Mouse (Mus musculus) hindbrain, embryonic 10.5 days (tissue): ENCODE measurements around the gene Dcun1d2. TPM values are rescaled to one million over a fixed set of nuclear protein-coding genes. Genes with fewer than 3 reads are reported as not detected.
"Not testable (repeated sequence)": the region's sequence is repeated elsewhere in the genome, so short reads cannot be mapped to it uniquely, and the experiment has no call there.

Experiments
- DNase-seq: peaks from one replicate; pipeline ENCODE4 v3.0.0-alpha.2; 2017; ENCODE audit warnings: low spot score
- H3K27ac ChIP-seq: fragments of 300-500 bp; sonication (generic); 2 replicates; pipeline ENCODE4 v1.5.1; 2016; ENCODE audit warnings: mild to moderate bottlenecking, moderate library complexity
- H3K27me3 ChIP-seq: fragments of 300-500 bp; sonication (generic); 2 replicates; pipeline ENCODE4 v1.6.1; 2016; ENCODE audit warnings: mild to moderate bottlenecking; ENCODE audit not compliant: poor library complexity, insufficient read depth, severe bottlenecking
- H3K36me3 ChIP-seq: fragments of 300-500 bp; sonication (generic); 2 replicates; pipeline ENCODE4 v1.6.1; 2016; ENCODE audit warnings: mild to moderate bottlenecking, moderate library complexity
- H3K4me1 ChIP-seq: fragments of 300-500 bp; sonication (generic); replicated peaks from 2 replicates; pipeline ENCODE4 v1.6.1; 2016; ENCODE audit warnings: mild to moderate bottlenecking
- H3K4me3 ChIP-seq: fragments of 300-500 bp; sonication (generic); 2 replicates; pipeline ENCODE4 v1.5.1; 2016; ENCODE audit warnings: mild to moderate bottlenecking, moderate library complexity
- H3K9me3 ChIP-seq: fragments of 300-500 bp; sonication (generic); 2 replicates; pipeline ENCODE4 v1.6.1; 2016; ENCODE audit warnings: mild to moderate bottlenecking, moderate library complexity
- WGBS: fragments of 180-500 bp; shearing (Covaris S2); methylation state at CpG from one replicate; pipeline ENCODE4 v1.1.7; 2016; 5-methylcytosine and 5-hydroxymethylcytosine counted together
- polyA plus RNA-seq: library from polyadenylated mRNA; unstranded; fragments of >200 nt; fragmentation: Nextera tagmentation; extraction: Ambion mirVana; gene quantifications from 2 replicates; pipeline ENCODE4 v1.2.1, GENCODE M21; 2016

Gene Dcun1d2
- 25.3 and 27.6 TPM in 2 replicates for polyA plus RNA-seq

GRCm38 (mm10) chr8:13287692-13288623, at the start of gene Dcun1d2, which contains the start of gene Tmco3:
Dcun1d2 (minus strand) TSS chr8:13288131.
Tmco3 (plus strand) TSS chr8:13288190.
- H3K4me1 ChIP-seq: peaks cover 21% of the 10 kb centered on the region
- H3K27ac ChIP-seq: peak within 1 kb of the TSS; percentile 94
- H3K4me3 ChIP-seq: peak within 1 kb of the TSS; percentile 82
- no peaks in the 10 kb centered on the region for H3K9me3 ChIP-seq
- no peaks in the 10 kb centered on the region for H3K27me3 ChIP-seq
- WGBS: under 1% methylated on average over 79 of the region's 79 CpGs
- peaks cover 13% of the 10 kb centered on the region for H3K36me3 ChIP-seq
- peak; percentile 95 for DNase-seq

- Histone ChIP-seq H3K27ac (peak overlapping the region; percentile 98), H3K27me3 (no peaks in the 10 kb centered on the region), H3K4me1 (peaks cover 27% of the 10 kb centered on the region), H3K9me3 (no peaks in the 10 kb centered on the region), H3K4me3 (peak overlapping the region; percentile 98), H3K36me3 (peaks cover 26% of the 10 kb centered on the region)
- WGBS: 87% methylated on average over 3 of the region's 3 CpGs
- DNase-seq: no peak
Measured at GRCm38 (mm10) chr8:13337678-13338077, 49.7 kb upstream of the Dcun1d2 start.

- 91% methylated on average over 6 of the region's 6 CpGs for WGBS
- not testable (repeated sequence) for H3K27ac ChIP-seq
Measured at GRCm38 (mm10) chr8:13337245-13337644, 49.3 kb upstream of the Dcun1d2 start.

GRCm38 (mm10) chr8:13334671-13335070, 46.7 kb upstream of the Dcun1d2 start:
- H3K27ac ChIP-seq: no peak overlapping the region
- no peak for DNase-seq
- no peak overlapping the region for H3K4me3 ChIP-seq
- H3K36me3 ChIP-seq: no peaks in the 10 kb centered on the region
- no peaks in the 10 kb centered on the region for H3K9me3 ChIP-seq
- H3K4me1 ChIP-seq: peaks cover 8% of the 10 kb centered on the region; the same call in 1 of the 2 replicates
- WGBS: 51% methylated on average over 1 of the region's 1 CpGs
- no peaks in the 10 kb centered on the region for H3K27me3 ChIP-seq

More at GRCm38 (mm10) chr8:13337245-13337644, 49.3 kb upstream of the Dcun1d2 start:
- peaks cover 22% of the 10 kb centered on the region for H3K36me3 ChIP-seq
- H3K4me3 ChIP-seq, H3K27me3 ChIP-seq, DNase-seq, H3K9me3 ChIP-seq: not testable (repeated sequence)
- H3K4me1 ChIP-seq: peaks cover 26% of the 10 kb centered on the region

- 33% methylated on average over 5 of the region's 5 CpGs for WGBS
- Histone ChIP-seq H3K9me3 (no peaks in the 10 kb centered on the region), H3K4me3 (no peak overlapping the region), H3K27me3 (peaks cover 6% of the 10 kb centered on the region; the same call in 1 of the 2 replicates), H3K4me1 (peaks cover 9% of the 10 kb centered on the region), H3K36me3 (peaks cover 8% of the 10 kb centered on the region), H3K27ac (no peak overlapping the region)
- DNase-seq: peak; percentile 39
Measured at GRCm38 (mm10) chr8:13326598-13326997, 38.7 kb upstream of the Dcun1d2 start.

- no peak overlapping the region for H3K4me3 ChIP-seq
- no peaks in the 10 kb centered on the region for H3K4me1 ChIP-seq
- no peak overlapping the region for H3K27ac ChIP-seq
- no peaks in the 10 kb centered on the region for H3K9me3 ChIP-seq
- 94% methylated on average over 10 of the region's 10 CpGs for WGBS
- H3K27me3 ChIP-seq: no peaks in the 10 kb centered on the region
- peaks cover 71% of the 10 kb centered on the region for H3K36me3 ChIP-seq
- DNase-seq: no peak
Measured at GRCm38 (mm10) chr8:13316671-13317070, 28.7 kb upstream of the Dcun1d2 start.

GRCm38 (mm10) chr8:13314922-13315321, 27.0 kb upstream of the Dcun1d2 start:
- Histone ChIP-seq H3K4me1 (no peaks in the 10 kb centered on the region), H3K4me3 (no peak overlapping the region), H3K36me3 (peaks cover 79% of the 10 kb centered on the region), H3K9me3 (no peaks in the 10 kb centered on the region), H3K27me3 (no peaks in the 10 kb centered on the region), H3K27ac (no peak overlapping the region)
- no peak for DNase-seq
- WGBS: 81% methylated on average over 3 of the region's 3 CpGs

- Histone ChIP-seq H3K27me3 (no peaks in the 10 kb centered on the region), H3K27ac (no peak overlapping the region), H3K4me3 (no peak overlapping the region), H3K4me1 (no peaks in the 10 kb centered on the region), H3K9me3 (0 out of 2 replicates have a peak, but pooled peaks cover 3% of the 10 kb centered on the region), H3K36me3 (peaks cover 78% of the 10 kb centered on the region)
- WGBS: 85% methylated on average over 9 of the region's 9 CpGs
- no peak for DNase-seq
Measured at GRCm38 (mm10) chr8:13306916-13307315, 19.0 kb upstream of the Dcun1d2 start.

GRCm38 (mm10) chr8:13306309-13306909, 18.5 kb upstream of the Dcun1d2 start:
- Histone ChIP-seq H3K27ac (no peak overlapping the region), H3K27me3 (no peaks in the 10 kb centered on the region), H3K36me3 (peaks cover 81% of the 10 kb centered on the region), H3K4me3 (no peak overlapping the region), H3K4me1 (no peaks in the 10 kb centered on the region), H3K9me3 (0 out of 2 replicates have a peak, but pooled peaks cover 3% of the 10 kb centered on the region)
- DNase-seq: no peak
- WGBS: 85% methylated on average over 7 of the region's 7 CpGs

GRCm38 (mm10) chr8:13305884-13306283, 18.0 kb upstream of the Dcun1d2 start:
- no peaks in the 10 kb centered on the region for H3K27me3 ChIP-seq
- no peak for DNase-seq
- H3K4me1 ChIP-seq: no peaks in the 10 kb centered on the region
- no peak overlapping the region for H3K27ac ChIP-seq
- no peak overlapping the region for H3K4me3 ChIP-seq
- peaks cover 81% of the 10 kb centered on the region for H3K36me3 ChIP-seq
- H3K9me3 ChIP-seq: 0 out of 2 replicates have a peak, but pooled peaks cover 3% of the 10 kb centered on the region
- WGBS: 96% methylated on average over 4 of the region's 4 CpGs

- Histone ChIP-seq H3K9me3 (0 out of 2 replicates have a peak, but pooled peaks cover 3% of the 10 kb centered on the region), H3K4me1 (no peaks in the 10 kb centered on the region), H3K27me3 (no peaks in the 10 kb centered on the region), H3K4me3 (no peak overlapping the region), H3K36me3 (peaks cover 81% of the 10 kb centered on the region), H3K27ac (no peak overlapping the region)
- no peak for DNase-seq
- 94% methylated on average over 6 of the region's 6 CpGs for WGBS
Measured at GRCm38 (mm10) chr8:13305459-13305858, 17.5 kb upstream of the Dcun1d2 start.

GRCm38 (mm10) chr8:13301036-13301435, 13.1 kb upstream of the Dcun1d2 start:
- H3K36me3 ChIP-seq: peaks cover 97% of the 10 kb centered on the region
- no peak overlapping the region for H3K4me3 ChIP-seq
- H3K27me3 ChIP-seq: no peaks in the 10 kb centered on the region
- H3K4me1 ChIP-seq: no peaks in the 10 kb centered on the region
- H3K9me3 ChIP-seq: peaks cover 14% of the 10 kb centered on the region; the same call in 1 of the 2 replicates
- DNase-seq: no peak
- no peak overlapping the region for H3K27ac ChIP-seq
- WGBS: 94% methylated on average over 7 of the region's 7 CpGs

- DNase-seq: no peak
- Histone ChIP-seq H3K36me3 (peaks cover 97% of the 10 kb centered on the region), H3K4me3 (no peak overlapping the region), H3K27ac (no peak overlapping the region), H3K27me3 (no peaks in the 10 kb centered on the region), H3K9me3 (peaks cover 10% of the 10 kb centered on the region; the same call in 1 of the 2 replicates), H3K4me1 (no peaks in the 10 kb centered on the region)
- 95% methylated on average over 8 of the region's 8 CpGs for WGBS
Measured at GRCm38 (mm10) chr8:13299571-13299970, 11.6 kb upstream of the Dcun1d2 start.
